Comparison of ENCODE assay signal across 27 mouse cellular contexts in genomic region chr10:25258171-25258570, GRCm38 (mm10). TPM values are rescaled to one million over a fixed set of nuclear protein-coding genes. Genes with fewer than 3 reads are reported as not detected.
DNase-seq lines count a peak whose midpoint lies in the region; ATAC-seq lines count a peak whose summit lies in the region.
"Had no signal": no experiment of that assay in that cellular context is flagged by ENCODE, and none has a peak within 500 bp of the region (broad histone marks: within the 10 kb centered on the region; RNA-seq: fewer than 3 reads in every experiment).

No protein-coding gene starts in this region.

- ATAC-seq in midbrain, embryonic 11.5 days (ENCODE audit: low FRiP score): no peak
- no peak for ATAC-seq in midbrain, embryonic 14.5 days (ENCODE audit: low FRiP score, low TSS enrichment)
- no peak for ATAC-seq in liver, embryonic 13.5 days (ENCODE audit: low read depth)
- ATAC-seq: forebrain, postnatal 0 days; inflammation-experienced regulatory T-cells, adult 6 months; lung, postnatal 0 days; midbrain, embryonic 16.5 days had no signal

- H3K4me3 ChIP-seq in midbrain, embryonic 11.5 days (ENCODE audit: low read depth, low read length): no peak overlapping the region
- H3K4me3 ChIP-seq in midbrain, embryonic 14.5 days (replicated peaks; ENCODE audit: low read depth, low read length): no peak overlapping the region
- H3K4me3 ChIP-seq in liver, embryonic 13.5 days (replicated peaks): no peak overlapping the region
- H3K4me3 ChIP-seq: embryonic facial prominence, embryonic 13.5 days; heart, adult 2 months; hindbrain, embryonic 10.5 days; hindbrain, embryonic 15.5 days; kidney, embryonic 15.5 days; layer of hippocampus, adult 2 months; limb, embryonic 13.5 days; stomach, embryonic 15.5 days had no signal

- no peak overlapping the region for H3K27ac ChIP-seq in midbrain, embryonic 11.5 days (ENCODE audit: low read depth, low read length)
- H3K27ac ChIP-seq in midbrain, embryonic 14.5 days (replicated peaks; ENCODE audit: low read depth, low read length): no peak overlapping the region
- H3K27ac ChIP-seq in liver, embryonic 13.5 days: no peak overlapping the region
- H3K27ac ChIP-seq: embryonic facial prominence, embryonic 13.5 days; heart, adult 2 months; hindbrain, embryonic 10.5 days; hindbrain, embryonic 15.5 days; kidney, embryonic 15.5 days; layer of hippocampus, adult 2 months; limb, embryonic 13.5 days; stomach, embryonic 15.5 days had no signal

- H3K4me1 ChIP-seq in midbrain, embryonic 11.5 days (ENCODE audit: control insufficient read depth, insufficient read depth, low read length): no peaks in the 10 kb centered on the region
- H3K4me1 ChIP-seq in midbrain, embryonic 14.5 days (ENCODE audit: control insufficient read depth, insufficient read depth, low read length): no peaks in the 10 kb centered on the region
- peaks cover 53% of the 10 kb centered on the region for H3K4me1 ChIP-seq in liver, embryonic 13.5 days (replicated peaks)
- H3K4me1 ChIP-seq: embryonic facial prominence, embryonic 13.5 days; limb, embryonic 13.5 days had no signal

- no peaks in the 10 kb centered on the region for H3K27me3 ChIP-seq in midbrain, embryonic 11.5 days (ENCODE audit: control insufficient read depth, insufficient read depth, low read length)
- no peaks in the 10 kb centered on the region for H3K27me3 ChIP-seq in midbrain, embryonic 14.5 days (ENCODE audit: control insufficient read depth, insufficient read depth, low read length)
- no peaks in the 10 kb centered on the region for H3K27me3 ChIP-seq in liver, embryonic 13.5 days
- H3K27me3 ChIP-seq: embryonic facial prominence, embryonic 13.5 days; hindbrain, embryonic 15.5 days; kidney, embryonic 15.5 days; limb, embryonic 13.5 days; stomach, embryonic 15.5 days had no signal

- no peaks in the 10 kb centered on the region for H3K9me3 ChIP-seq in midbrain, embryonic 11.5 days (ENCODE audit: control insufficient read depth, low read length)
- no peaks in the 10 kb centered on the region for H3K9me3 ChIP-seq in midbrain, embryonic 14.5 days (ENCODE audit: control insufficient read depth, low read length)
- no peaks in the 10 kb centered on the region for H3K9me3 ChIP-seq in liver, embryonic 13.5 days (replicated peaks)
- H3K9me3 ChIP-seq: embryonic facial prominence, embryonic 13.5 days; hindbrain, embryonic 10.5 days; hindbrain, embryonic 15.5 days; kidney, embryonic 15.5 days; limb, embryonic 13.5 days; stomach, embryonic 15.5 days had no signal

- no peak overlapping the region for H3K4me2 ChIP-seq in midbrain, embryonic 11.5 days
- H3K4me2 ChIP-seq in midbrain, embryonic 14.5 days (ENCODE audit: low read length): no peak overlapping the region
- H3K4me2 ChIP-seq in liver, embryonic 13.5 days: no peak overlapping the region
- H3K4me2 ChIP-seq: embryonic facial prominence, embryonic 13.5 days; hindbrain, embryonic 15.5 days; kidney, embryonic 15.5 days; limb, embryonic 13.5 days; stomach, embryonic 15.5 days had no signal

- no peaks in the 10 kb centered on the region for H3K36me3 ChIP-seq in midbrain, embryonic 11.5 days (ENCODE audit: control insufficient read depth, insufficient read depth, low read length)
- H3K36me3 ChIP-seq in midbrain, embryonic 14.5 days (ENCODE audit: control insufficient read depth, insufficient read depth, low read length): no peaks in the 10 kb centered on the region
- peaks cover 14% of the 10 kb centered on the region for H3K36me3 ChIP-seq in liver, embryonic 13.5 days
- H3K36me3 ChIP-seq: embryonic facial prominence, embryonic 13.5 days; hindbrain, embryonic 10.5 days; hindbrain, embryonic 15.5 days; kidney, embryonic 15.5 days; limb, embryonic 13.5 days; stomach, embryonic 15.5 days had no signal

- whole genome bisulfite sequencing in midbrain, embryonic 11.5 days: 85% methylated on average over 6 of the region's 6 CpGs
- 86% methylated on average over 6 of the region's 6 CpGs for WGBS in midbrain, embryonic 14.5 days
- WGBS in liver, embryonic 13.5 days (ENCODE audit: insufficient replicate concordance): 59% methylated on average over 6 of the region's 6 CpGs

- H3K9ac ChIP-seq in midbrain, embryonic 11.5 days (ENCODE audit: low read length): no peak overlapping the region
- H3K9ac ChIP-seq in midbrain, embryonic 14.5 days (replicated peaks; ENCODE audit: low read length): no peak overlapping the region
- no peak overlapping the region for H3K9ac ChIP-seq in liver, embryonic 13.5 days
- H3K9ac ChIP-seq: embryonic facial prominence, embryonic 13.5 days; forebrain, postnatal 0 days; hindbrain, embryonic 15.5 days; kidney, embryonic 15.5 days; limb, embryonic 13.5 days; stomach, embryonic 15.5 days had no signal

- DNase-seq in midbrain, embryonic 11.5 days (ENCODE audit: low spot score, missing footprints): peak; percentile 6
- DNase-seq in midbrain, embryonic 14.5 days: no peak
- peak; percentile 34 for DNase-seq in c-Kit-negative CD71-positive TER-119-positive erythroid progenitor cells, embryonic 14.5 days (ENCODE audit: low read depth, low spot score)
- peak; percentile 30 for DNase-seq in liver, embryonic 13.5 days
- DNase-seq in layer of hippocampus, adult 18-20 months (ENCODE audit: low spot score in 2 of 2): no peak
- DNase-seq in adipocyte (ENCODE audit: low spot score): no peak
- no peak for DNase-seq in thymus, postnatal 0 days (ENCODE audit: low spot score)
- DNase-seq: adrenal gland, postnatal 14 days; cerebellum, adult 9-10 months; forebrain, postnatal 0 days; heart, adult 2 months; heart, postnatal 14 days; kidney, adult 18-20 months; lung, postnatal 4 days; right cerebral cortex, postnatal 25 days; thymus, adult 2 months; thymus, postnatal 4 days had no signal

RNA-seq across cellular contexts. Expression of gene Akap7, which starts 49.5 kb away (rescaled TPM):
- polyA plus RNA-seq in midbrain, embryonic 11.5 days (2014; fragmentation: Nextera tagmentation; extraction: Ambion mirVana): 20.5 and 22.1 TPM in 2 replicates
- polyA plus RNA-seq in midbrain, embryonic 14.5 days (2014; fragmentation: Nextera tagmentation; extraction: Ambion mirVana): 35.1 and 46.1 TPM in 2 replicates
- 26.0 and 32.6 TPM in 2 replicates for polyA plus RNA-seq in liver, embryonic 13.5 days (2015; fragmentation: Nextera tagmentation; extraction: Ambion mirVana)
- total RNA-seq in layer of hippocampus, adult 18-20 months (2021): 10 to 100 TPM; 51.0 to 53.3 TPM
- polyA plus RNA-seq in thymus, postnatal 0 days (2015; fragmentation: Nextera tagmentation; extraction: Ambion mirVana): 11.7 and 14.8 TPM in 2 replicates

Comparison
In these comparisons a context has a peak if more than half of its experiments do, and no peak if none do; other contexts are left out.
1. DNase-seq: peak in midbrain, embryonic 11.5 days (single experiment), c-Kit-negative CD71-positive TER-119-positive erythroid progenitor cells, embryonic 14.5 days (single experiment) and liver, embryonic 13.5 days (single experiment); none in midbrain, embryonic 14.5 days (single experiment), layer of hippocampus, adult 18-20 months (0 of 2), adipocyte (single experiment) and thymus, postnatal 0 days (single experiment).